Mouse (Mus musculus): ENCODE measurements around the gene Btbd3.
"Not testable (repeated sequence)": the region's sequence is repeated elsewhere in the genome, so short reads cannot be mapped to it uniquely, and the experiment has no call there.

Gene Btbd3

GRCm38 (mm10) chr2:138279641-138280040 lies 23.3 kb downstream of the Btbd3 start:
- no peak for DNase-seq (ENCODE audit: low read depth, low spot score)

GRCm38 (mm10) chr2:138280225-138280711 lies 23.9 kb downstream of the Btbd3 start:
- no peak for DNase-seq (ENCODE audit: low read depth, low spot score)

GRCm38 (mm10) chr2:138281550-138282201 lies 25.3 kb downstream of the Btbd3 start:
- no peak for DNase-seq (ENCODE audit: low read depth, low spot score)

- DNase-seq (ENCODE audit: low read depth, low spot score) = no peak
These were observed 27.0 kb downstream of the Btbd3 start for GRCm38 (mm10) chr2:138283372-138283771.

- no peak for DNase-seq (ENCODE audit: low read depth, low spot score)
These were observed 27.5 kb downstream of the Btbd3 start for GRCm38 (mm10) chr2:138283856-138284255.

- no peak for DNase-seq (ENCODE audit: low read depth, low spot score)
These were observed 29.4 kb downstream of the Btbd3 start for GRCm38 (mm10) chr2:138285811-138286210.

- DNase-seq (ENCODE audit: low read depth, low spot score) = no peak
These were observed 33.8 kb downstream of the Btbd3 start for GRCm38 (mm10) chr2:138290154-138290553.

- no peak for DNase-seq (ENCODE audit: low read depth, low spot score)
These were observed 37.9 kb downstream of the Btbd3 start for GRCm38 (mm10) chr2:138294286-138294685.

GRCm38 (mm10) chr2:138306236-138306635 lies 49.9 kb downstream of the Btbd3 start:
- no peak for DNase-seq (ENCODE audit: low read depth, low spot score)

GRCm38 (mm10) chr2:138315644-138316043 lies 59.3 kb downstream of the Btbd3 start:
- no peak for DNase-seq (ENCODE audit: low read depth, low spot score)

- DNase-seq (ENCODE audit: low read depth, low spot score) = no peak
These were observed 64.0 kb downstream of the Btbd3 start for GRCm38 (mm10) chr2:138320408-138320807.

GRCm38 (mm10) chr2:138321041-138321481 lies 64.7 kb downstream of the Btbd3 start:
- no peak for DNase-seq (ENCODE audit: low read depth, low spot score)

GRCm38 (mm10) chr2:138322270-138323114 lies 66.1 kb downstream of the Btbd3 start:
- no peak for DNase-seq (ENCODE audit: low read depth, low spot score)

GRCm38 (mm10) chr2:138326367-138326766 lies 70.0 kb downstream of the Btbd3 start:
- no peak for DNase-seq (ENCODE audit: low read depth, low spot score)

- DNase-seq (ENCODE audit: low read depth, low spot score) = not testable (repeated sequence)
These were observed 77.8 kb downstream of the Btbd3 start for GRCm38 (mm10) chr2:138334198-138334597.

- DNase-seq (ENCODE audit: low read depth, low spot score) = no peak
These were observed 81.6 kb downstream of the Btbd3 start for GRCm38 (mm10) chr2:138337886-138338494.

GRCm38 (mm10) chr2:138338524-138338923 lies 82.2 kb downstream of the Btbd3 start:
- no peak for DNase-seq (ENCODE audit: low read depth, low spot score)

- no peak for DNase-seq (ENCODE audit: low read depth, low spot score)
These were observed 99.0 kb downstream of the Btbd3 start for GRCm38 (mm10) chr2:138355366-138355765.

GRCm38 (mm10) chr2:138362474-138362873 lies 106.1 kb downstream of the Btbd3 start:
- no peak for DNase-seq (ENCODE audit: low read depth, low spot score)

GRCm38 (mm10) chr2:138365391-138365790 lies 109.0 kb downstream of the Btbd3 start:
- DNase-seq (ENCODE audit: low read depth, low spot score) = no peak

GRCm38 (mm10) chr2:138374556-138374955 lies 118.2 kb downstream of the Btbd3 start:
- DNase-seq (ENCODE audit: low read depth, low spot score) = no peak

GRCm38 (mm10) chr2:138378855-138379254 lies 122.5 kb downstream of the Btbd3 start:
- DNase-seq (ENCODE audit: low read depth, low spot score) = no peak

All from 3T3-L1 (cell line).